Mouse (Mus musculus): Measurements from ENCODE around the gene U2af1l4.
A peak's percentile ranks its signal among the peaks of the same experiment; 100 is the strongest.

Gene U2af1l4

DNA sequence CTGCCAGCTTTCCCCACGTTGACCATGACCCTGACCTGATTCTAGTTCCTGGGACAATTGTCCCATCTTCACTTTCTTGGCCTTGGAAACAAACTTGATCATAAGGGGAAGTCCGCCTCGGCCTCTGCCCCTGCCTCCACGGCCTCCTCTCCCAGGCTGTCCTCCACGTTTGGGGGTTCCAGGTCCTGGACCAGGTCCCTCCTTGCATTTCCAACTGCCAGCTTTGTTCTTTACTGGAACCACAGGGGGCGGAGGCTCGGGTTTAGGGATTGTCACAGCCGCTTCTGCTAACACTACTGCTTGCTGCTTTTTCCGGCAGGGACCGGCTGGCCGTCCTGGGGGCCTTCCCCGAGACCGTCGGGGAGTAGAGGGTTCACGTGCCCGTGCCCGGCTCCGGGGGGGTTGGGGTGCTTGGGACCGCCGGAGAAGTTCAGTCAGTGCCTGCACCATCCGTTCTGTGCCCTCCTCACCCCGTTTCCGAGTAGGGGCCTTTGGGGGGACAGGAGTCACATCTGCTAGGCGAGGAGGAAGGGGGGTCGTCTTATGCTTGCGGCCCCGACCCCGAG lies 23.4 kb downstream of the U2af1l4 start:
- DNase-seq (ENCODE audit: low spot score in 2 of 2): no peak

DNA sequence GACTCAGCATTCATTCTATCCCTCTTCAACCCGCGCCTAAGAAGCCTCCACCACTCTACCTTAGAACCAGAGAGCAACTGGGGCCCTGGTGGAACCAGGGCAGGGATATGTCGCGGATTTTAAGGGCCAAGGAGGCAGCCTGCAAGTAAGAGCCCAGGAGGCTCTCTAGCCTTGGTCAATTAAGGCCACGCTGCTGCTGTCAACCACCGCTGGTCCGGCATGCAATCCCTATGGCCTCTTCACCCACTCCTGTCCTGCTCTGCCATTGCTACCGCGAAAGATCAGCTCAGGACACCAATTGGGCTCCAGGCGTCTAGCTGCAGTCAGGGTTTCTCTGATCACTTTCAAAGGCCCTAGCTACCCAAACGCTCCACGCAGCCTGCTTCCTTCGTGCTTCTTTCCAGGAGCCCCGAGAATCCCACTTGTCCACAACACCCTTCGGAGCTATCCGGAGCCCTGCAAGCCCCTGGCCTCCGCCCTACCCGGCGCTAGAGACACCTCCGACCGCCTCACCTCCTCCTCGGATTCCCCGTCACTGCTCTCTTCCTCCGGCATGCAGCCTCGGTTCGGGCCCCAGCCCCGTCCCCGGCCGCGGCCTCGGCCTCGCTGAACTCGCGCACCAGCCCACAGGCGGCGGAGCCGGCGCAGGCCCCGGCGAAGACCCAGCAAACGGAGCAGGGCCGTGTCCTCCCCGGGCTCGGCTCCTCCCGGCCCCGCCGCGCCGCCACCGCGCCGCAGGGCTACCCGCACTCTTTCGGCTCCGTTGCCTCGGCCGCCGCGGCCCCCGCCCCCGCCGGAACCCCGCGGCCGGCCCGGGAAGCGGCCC lies 25.0 kb downstream of the U2af1l4 start:
- peak; percentile 20 to 48 for DNase-seq (ENCODE audit: low spot score in 2 of 2)

DNA sequence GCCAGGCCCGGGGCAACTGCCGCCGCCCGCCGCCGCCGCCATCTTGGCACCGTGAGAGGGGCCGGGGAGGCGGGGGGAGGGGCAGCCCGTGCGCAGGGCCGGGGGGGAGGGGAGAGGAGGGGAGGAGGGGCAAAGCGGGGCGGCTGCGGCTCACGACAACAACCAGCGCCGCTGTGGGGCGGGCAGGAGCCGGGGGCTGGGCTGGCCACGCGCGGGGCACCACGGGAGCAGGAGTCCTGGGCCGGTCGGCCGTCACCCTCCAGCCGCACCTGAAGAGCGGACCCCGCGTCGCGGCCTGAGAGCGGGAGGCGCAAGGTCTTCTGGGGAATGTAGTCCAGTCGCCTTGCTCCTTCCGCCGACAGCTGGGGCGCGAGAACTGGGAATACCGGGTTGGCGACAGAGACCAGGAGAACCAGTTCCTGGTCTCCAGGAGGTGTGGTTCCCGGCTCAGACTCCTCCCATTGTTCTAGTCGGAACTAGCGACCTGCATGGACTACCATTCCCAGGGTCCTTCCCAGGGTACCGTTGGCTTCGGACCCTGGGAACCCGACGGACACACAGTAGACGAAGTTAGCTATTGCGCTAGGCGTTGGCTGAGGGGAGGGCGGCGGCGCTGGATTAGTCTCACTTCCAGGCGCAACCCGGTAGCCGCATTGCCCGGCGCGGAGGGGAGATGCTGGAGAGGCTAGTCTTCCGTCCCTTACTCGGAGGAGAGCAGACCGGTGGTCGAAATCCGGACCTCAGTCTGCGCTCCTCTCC lies 25.8 kb downstream of the U2af1l4 start, which contains the start of gene Kmt2b:
Kmt2b (minus strand) TSS at position 51 of the 759 bp plus-strand sequence.
- peak; percentile 89 to 90 for DNase-seq (ENCODE audit: low spot score in 2 of 2)

- peak; percentile 71 to 72 for DNase-seq (ENCODE audit: low spot score in 2 of 2)
Measured at GRCm38 (mm10) chr7:30589435-30590301, 26.6 kb downstream of the U2af1l4 start.

- DNase-seq (ENCODE audit: low spot score in 2 of 2): no peak
Measured at GRCm38 (mm10) chr7:30590927-30591604, 28.0 kb downstream of the U2af1l4 start.

DNA sequence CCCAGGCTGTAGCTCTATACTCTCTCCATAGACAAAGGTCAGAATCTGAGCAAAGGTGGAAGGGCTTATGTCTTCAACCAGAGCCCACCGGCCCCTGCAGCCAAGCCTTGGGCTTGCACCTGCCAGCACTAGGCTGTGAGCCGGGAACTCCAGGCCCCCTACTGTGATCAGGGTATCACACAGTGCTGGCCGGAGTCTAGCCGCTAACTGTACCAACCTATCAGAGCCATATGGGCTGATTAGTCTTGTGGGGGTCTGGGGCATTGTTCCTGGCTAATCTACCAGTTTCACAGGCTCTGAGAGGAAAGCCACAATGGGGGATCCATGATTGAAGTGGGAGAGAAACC lies 28.5 kb downstream of the U2af1l4 start:
- no peak for DNase-seq (ENCODE audit: low spot score in 2 of 2)

DNA sequence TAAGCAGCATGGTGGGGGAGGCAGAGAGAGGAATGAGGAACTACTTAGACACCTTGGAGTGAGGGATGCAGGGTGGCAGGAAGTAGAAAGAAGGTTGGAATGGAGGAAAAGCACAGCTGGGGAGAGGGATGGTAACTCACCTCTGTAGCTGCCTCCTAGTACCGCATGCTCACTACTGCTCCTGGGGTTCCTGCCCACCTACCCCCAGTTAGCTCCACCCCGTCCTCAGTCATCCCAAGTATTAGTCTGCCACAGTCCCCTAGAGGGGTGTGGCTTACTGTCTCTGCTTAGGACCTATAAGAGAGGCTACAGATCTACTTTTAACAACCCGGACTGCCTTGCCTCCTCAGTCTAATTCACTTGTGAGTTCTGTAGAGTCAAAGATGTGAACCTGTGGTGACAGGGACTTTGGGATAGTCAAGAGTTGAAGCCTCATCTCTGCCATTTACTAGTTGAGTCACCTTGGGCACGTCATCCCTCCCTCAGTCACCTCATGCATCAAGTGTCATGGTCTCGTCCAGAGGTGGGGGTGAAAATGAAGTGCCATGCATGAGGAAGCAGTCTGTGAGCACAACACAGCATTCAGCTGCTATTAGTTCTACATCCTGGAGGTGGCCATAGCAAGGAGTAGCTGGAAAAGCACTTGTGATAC lies 29.8 kb downstream of the U2af1l4 start:
- DNase-seq (ENCODE audit: low spot score in 2 of 2): no peak

DNA sequence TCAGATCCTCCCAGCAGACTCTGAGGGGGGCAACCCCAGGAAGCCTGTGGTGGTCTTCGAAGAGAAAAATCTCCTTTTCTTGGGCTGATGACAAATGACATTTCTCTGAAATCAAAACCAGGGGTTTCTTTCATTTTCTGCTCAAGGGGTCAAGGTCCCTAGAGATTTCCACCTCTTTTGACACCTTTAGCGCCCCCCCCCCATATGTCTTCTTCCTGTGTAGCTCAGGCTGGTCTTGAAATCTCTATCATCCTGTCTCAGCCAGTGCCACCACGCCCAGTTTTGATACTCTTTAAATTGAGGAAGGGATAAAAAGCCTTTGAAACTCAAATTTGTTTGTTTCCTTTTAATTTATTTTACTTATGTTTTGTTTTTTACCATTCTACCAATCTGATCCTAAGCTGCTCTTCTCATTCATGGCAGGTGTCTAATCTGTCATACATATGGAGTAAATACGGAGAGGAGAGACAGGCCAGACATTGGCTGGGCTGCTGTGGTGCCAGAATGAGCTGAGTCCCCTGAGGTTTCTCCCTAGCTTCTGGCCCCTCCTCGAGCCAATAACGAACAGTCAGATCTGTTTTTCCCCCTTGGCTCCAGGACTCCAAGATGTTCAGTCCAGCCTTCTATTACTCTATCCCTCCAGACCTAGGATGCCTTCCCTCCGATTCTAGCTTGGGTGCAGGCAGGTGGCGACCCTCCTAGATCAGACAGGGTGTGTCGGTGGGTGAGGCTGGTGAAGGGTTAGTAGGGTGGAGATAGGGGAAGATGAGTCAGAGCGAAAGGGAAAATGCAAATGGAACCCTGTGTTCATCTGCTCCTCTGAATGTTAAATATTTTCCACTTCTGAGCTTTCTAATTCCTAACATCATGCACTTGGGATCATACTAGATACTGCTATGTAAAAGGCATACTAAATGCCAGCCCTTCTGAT lies 30.7 kb downstream of the U2af1l4 start:
- no peak for DNase-seq (ENCODE audit: low spot score in 2 of 2)

DNA sequence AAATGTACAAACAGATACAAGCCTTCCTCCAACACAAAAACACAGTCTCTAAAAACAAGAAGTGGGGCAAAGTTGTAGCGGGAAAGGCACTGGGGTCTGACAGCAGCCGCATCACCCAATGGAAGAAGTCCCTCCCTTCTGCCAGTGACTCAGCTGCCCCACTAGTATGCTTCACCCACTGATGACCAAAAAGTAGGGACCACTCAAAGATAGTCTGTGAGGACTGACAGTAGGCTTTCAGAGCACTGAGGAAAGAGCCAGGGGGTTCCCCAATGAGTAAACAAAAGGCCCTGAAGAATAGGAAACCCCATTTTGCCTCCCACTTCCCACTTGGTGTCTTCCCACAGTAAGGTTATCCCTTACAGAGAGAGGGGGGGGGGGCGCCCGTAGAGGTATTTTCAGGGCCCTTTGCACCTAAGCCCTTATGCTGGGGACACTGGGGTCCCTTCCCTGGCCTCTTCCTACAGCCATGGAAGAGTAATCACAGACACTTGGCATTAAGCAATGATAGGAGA lies 31.5 kb downstream of the U2af1l4 start:
- no peak for DNase-seq (ENCODE audit: low spot score in 2 of 2)

DNA sequence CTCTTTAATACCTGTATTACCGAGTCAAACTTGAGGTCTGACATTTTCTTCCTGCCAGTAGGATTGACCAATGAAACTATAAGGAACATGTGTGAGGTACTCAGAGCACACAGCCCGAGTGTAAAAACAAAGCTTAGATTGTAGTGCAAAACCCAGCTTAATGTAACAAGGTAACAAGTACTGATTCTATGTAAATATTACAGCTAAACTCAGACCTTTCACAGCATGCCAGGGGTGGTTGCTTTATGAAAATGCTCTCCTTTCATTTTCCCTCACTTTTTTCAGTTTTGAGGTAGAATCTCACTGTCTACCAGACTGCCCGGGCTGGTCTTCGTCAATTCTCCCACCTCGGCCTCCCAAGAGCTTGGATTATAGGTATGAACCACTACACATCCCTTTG lies 33.0 kb downstream of the U2af1l4 start:
- no peak for DNase-seq (ENCODE audit: low spot score in 2 of 2)

DNA sequence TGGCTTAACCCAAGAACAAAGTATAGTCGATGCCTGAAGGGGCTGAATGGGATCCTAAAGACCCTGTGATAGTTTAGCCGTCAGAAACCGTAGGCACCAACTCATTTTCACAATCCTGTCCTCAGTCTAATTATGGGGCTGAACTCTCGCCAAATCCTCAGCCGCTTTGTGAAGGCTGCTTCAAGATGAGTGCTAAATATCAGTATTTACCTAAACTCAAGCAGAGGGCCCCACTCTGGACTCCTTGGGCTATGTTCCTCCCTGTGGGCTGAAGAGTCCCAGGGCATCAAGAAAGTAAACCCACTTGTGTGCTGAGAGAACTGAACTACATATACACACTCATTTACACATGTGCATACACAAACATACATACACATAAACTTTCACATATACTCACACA lies 33.7 kb downstream of the U2af1l4 start:
- DNase-seq (ENCODE audit: low spot score in 2 of 2): no peak

DNA sequence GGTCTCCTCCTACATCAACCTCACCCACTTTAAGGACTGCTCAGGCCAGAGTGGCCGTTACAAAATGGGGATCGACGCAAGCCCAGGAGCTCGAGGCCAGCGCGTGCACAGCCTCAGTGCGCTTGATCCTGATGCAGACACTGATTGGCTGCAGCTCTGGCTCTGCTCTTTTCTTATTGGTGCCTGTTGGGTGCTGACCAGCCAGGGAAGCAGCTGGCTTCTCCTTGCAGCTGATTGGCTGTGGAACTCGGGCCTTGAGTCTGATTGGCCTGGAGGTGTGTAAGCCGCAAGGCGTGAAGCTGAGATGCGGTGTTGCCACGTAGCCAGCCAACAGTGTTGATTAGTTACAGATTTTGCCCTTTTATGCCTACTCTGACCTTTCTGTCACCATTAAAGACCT lies 35.7 kb downstream of the U2af1l4 start, which contains the start of gene Zbtb32:
Zbtb32 (minus strand) TSS at position 124 of the 400 bp plus-strand sequence.
- no peak for DNase-seq (ENCODE audit: low spot score in 2 of 2)

- peak; percentile 74 to 82 for DNase-seq (ENCODE audit: low spot score in 2 of 2)
Measured at GRCm38 (mm10) chr7:30599933-30600353, 36.8 kb downstream of the U2af1l4 start.

GRCm38 (mm10) chr7:30600651-30601050 lies 37.5 kb downstream of the U2af1l4 start:
- no peak for DNase-seq (ENCODE audit: low spot score in 2 of 2)

- DNase-seq (ENCODE audit: low spot score in 2 of 2): no peak
Measured at GRCm38 (mm10) chr7:30602583-30602982, 39.5 kb downstream of the U2af1l4 start.

DNA sequence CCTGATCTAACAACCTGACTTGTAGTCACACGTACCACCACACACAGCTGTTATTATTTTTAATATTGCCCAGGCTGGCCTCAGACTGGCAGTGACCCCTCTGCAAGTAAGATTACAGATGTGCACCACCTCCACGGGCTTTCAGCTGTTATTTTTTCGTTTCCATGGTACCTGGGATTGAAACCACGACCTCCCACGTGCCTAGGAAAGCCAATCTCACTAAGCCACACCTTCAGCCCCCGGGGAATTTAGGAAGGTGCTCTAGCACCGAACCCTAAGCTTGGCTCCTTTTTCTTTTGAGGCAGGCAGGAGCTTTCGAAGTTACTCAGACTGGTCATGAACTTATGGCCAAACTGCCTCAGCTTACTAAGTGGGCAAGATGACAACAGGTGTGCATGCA lies 41.3 kb downstream of the U2af1l4 start:
- DNase-seq (ENCODE audit: low spot score in 2 of 2): no peak

DNA sequence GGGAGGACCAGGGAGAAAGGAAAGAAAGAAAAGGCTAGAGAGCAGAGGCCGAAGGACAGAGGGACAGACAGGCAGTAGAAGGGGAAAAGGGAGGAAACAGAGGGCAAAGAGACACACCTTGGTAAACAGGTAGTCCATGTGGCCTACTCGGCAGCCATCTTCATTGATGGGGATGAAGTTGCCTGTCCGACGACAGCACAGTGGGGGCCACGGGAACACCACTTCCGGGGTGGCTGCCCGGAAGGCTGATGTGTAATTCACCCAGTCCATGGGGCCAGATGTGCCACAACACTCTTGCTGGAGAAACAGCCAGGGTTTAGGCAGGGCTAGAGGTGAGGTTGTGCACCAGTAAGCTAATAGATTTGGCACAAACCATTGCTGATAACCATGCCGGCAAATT lies 41.8 kb downstream of the U2af1l4 start:
- DNase-seq (ENCODE audit: low spot score in 2 of 2): no peak

- DNase-seq (ENCODE audit: low spot score in 2 of 2): peak in 1 of 2 experiments; percentile 21
Measured at GRCm38 (mm10) chr7:30607706-30608309, 44.7 kb downstream of the U2af1l4 start.

GRCm38 (mm10) chr7:30608476-30608875 lies 45.4 kb downstream of the U2af1l4 start:
- DNase-seq (ENCODE audit: low spot score in 2 of 2): no peak
